Mouse (Mus musculus): ENCODE results near the gene Trpv1. TPM values are rescaled to one million over a fixed set of nuclear protein-coding genes. Genes with fewer than 3 reads are reported as not detected.

Gene Trpv1
- polyA plus RNA-seq, 1 experiment from 2014 or later = not detected

GRCm38 (mm10) chr11:73207621-73208020 lies 26.5 kb upstream of the Trpv1 start:
- Histone ChIP-seq H3K36me3 (no peaks in the 10 kb centered on the region), H3K4me1 (no peaks in the 10 kb centered on the region), H3K9me3 (no peaks in the 10 kb centered on the region), H3K27me3 (ENCODE audit: insufficient read depth, poor library complexity, severe bottlenecking) (no peaks in the 10 kb centered on the region), H3K27ac (no peak overlapping the region), H3K4me3 (no peak overlapping the region)
- no peak for DNase-seq (ENCODE audit: low spot score)
- 79% methylated on average over 2 of the region's 2 CpGs for WGBS

GRCm38 (mm10) chr11:73213956-73214355 lies 20.1 kb upstream of the Trpv1 start:
- 72% methylated on average over 3 of the region's 3 CpGs for WGBS

GRCm38 (mm10) chr11:73219671-73220070 lies 14.4 kb upstream of the Trpv1 start:
- 48% methylated on average over 2 of the region's 2 CpGs for WGBS
- Histone ChIP-seq H3K36me3 (no peaks in the 10 kb centered on the region), H3K9me3 (no peaks in the 10 kb centered on the region), H3K4me1 (no peaks in the 10 kb centered on the region), H3K27ac (no peak overlapping the region), H3K4me3 (no peak overlapping the region), H3K27me3 (ENCODE audit: insufficient read depth, poor library complexity, severe bottlenecking) (peaks cover 7% of the 10 kb centered on the region; the same call in 1 of the 2 replicates)
- no peak for DNase-seq (ENCODE audit: low spot score)

More at GRCm38 (mm10) chr11:73213956-73214355, 20.1 kb upstream of the Trpv1 start:
- Histone ChIP-seq H3K9me3 (no peaks in the 10 kb centered on the region), H3K4me1 (no peaks in the 10 kb centered on the region), H3K4me3 (no peak overlapping the region), H3K27me3 (ENCODE audit: insufficient read depth, poor library complexity, severe bottlenecking) (peaks cover 8% of the 10 kb centered on the region; the same call in 1 of the 2 replicates), H3K36me3 (no peaks in the 10 kb centered on the region), H3K27ac (no peak overlapping the region)
- DNase-seq (ENCODE audit: low spot score) = no peak

- Histone ChIP-seq H3K4me3 (no peak overlapping the region), H3K36me3 (no peaks in the 10 kb centered on the region), H3K4me1 (no peaks in the 10 kb centered on the region), H3K27ac (no peak overlapping the region), H3K9me3 (no peaks in the 10 kb centered on the region), H3K27me3 (ENCODE audit: insufficient read depth, poor library complexity, severe bottlenecking) (no peaks in the 10 kb centered on the region)
- no peak for DNase-seq (ENCODE audit: low spot score)
- WGBS = 86% methylated on average over 1 of the region's 1 CpGs
Observed at GRCm38 (mm10) chr11:73220651-73221050, 13.4 kb upstream of the Trpv1 start.

- no peak overlapping the region for H3K27ac ChIP-seq
- no peaks in the 10 kb centered on the region for H3K9me3 ChIP-seq
- 33% methylated on average over 5 of the region's 5 CpGs for WGBS
- H3K27me3 ChIP-seq (ENCODE audit: insufficient read depth, poor library complexity, severe bottlenecking) = no peaks in the 10 kb centered on the region
- H3K4me3 ChIP-seq = no peak overlapping the region
- no peaks in the 10 kb centered on the region for H3K4me1 ChIP-seq
- DNase-seq (ENCODE audit: low spot score) = no peak
- no peaks in the 10 kb centered on the region for H3K36me3 ChIP-seq
Observed at GRCm38 (mm10) chr11:73222846-73223245, 11.2 kb upstream of the Trpv1 start.

- 60% methylated on average over 2 of the region's 2 CpGs for WGBS
- no peak for DNase-seq (ENCODE audit: low spot score)
- H3K36me3 ChIP-seq = no peaks in the 10 kb centered on the region
- no peak overlapping the region for H3K4me3 ChIP-seq
- no peak overlapping the region for H3K27ac ChIP-seq
- H3K27me3 ChIP-seq (ENCODE audit: insufficient read depth, poor library complexity, severe bottlenecking) = no peaks in the 10 kb centered on the region
- H3K4me1 ChIP-seq = no peaks in the 10 kb centered on the region
- H3K9me3 ChIP-seq = no peaks in the 10 kb centered on the region
Observed at GRCm38 (mm10) chr11:73223966-73224365, 10.1 kb upstream of the Trpv1 start.

GRCm38 (mm10) chr11:73225856-73226255 lies 8.2 kb upstream of the Trpv1 start:
- no peaks in the 10 kb centered on the region for H3K36me3 ChIP-seq
- H3K27me3 ChIP-seq (ENCODE audit: insufficient read depth, poor library complexity, severe bottlenecking) = no peaks in the 10 kb centered on the region
- no peaks in the 10 kb centered on the region for H3K4me1 ChIP-seq
- WGBS = 90% methylated on average over 6 of the region's 6 CpGs
- no peaks in the 10 kb centered on the region for H3K9me3 ChIP-seq
- DNase-seq (ENCODE audit: low spot score) = no peak
- no peak overlapping the region for H3K4me3 ChIP-seq
- no peak overlapping the region for H3K27ac ChIP-seq

GRCm38 (mm10) chr11:73228881-73229280 lies 5.2 kb upstream of the Trpv1 start:
- Histone ChIP-seq H3K27me3 (ENCODE audit: insufficient read depth, poor library complexity, severe bottlenecking) (no peaks in the 10 kb centered on the region), H3K27ac (no peak overlapping the region), H3K4me1 (no peaks in the 10 kb centered on the region), H3K9me3 (no peaks in the 10 kb centered on the region), H3K4me3 (no peak overlapping the region), H3K36me3 (no peaks in the 10 kb centered on the region)
- WGBS = 73% methylated on average over 5 of the region's 5 CpGs
- DNase-seq (ENCODE audit: low spot score) = no peak

- whole genome bisulfite sequencing = 79% methylated on average over 5 of the region's 5 CpGs
- Histone ChIP-seq H3K27me3 (ENCODE audit: insufficient read depth, poor library complexity, severe bottlenecking) (no peaks in the 10 kb centered on the region), H3K4me3 (no peak overlapping the region), H3K9me3 (no peaks in the 10 kb centered on the region), H3K36me3 (no peaks in the 10 kb centered on the region), H3K27ac (no peak overlapping the region), H3K4me1 (no peaks in the 10 kb centered on the region)
- DNase-seq (ENCODE audit: low spot score) = no peak
Observed at GRCm38 (mm10) chr11:73230081-73230480, 4.0 kb upstream of the Trpv1 start.

- no peaks in the 10 kb centered on the region for H3K27me3 ChIP-seq (ENCODE audit: insufficient read depth, poor library complexity, severe bottlenecking)
- no peaks in the 10 kb centered on the region for H3K9me3 ChIP-seq
- H3K36me3 ChIP-seq = no peaks in the 10 kb centered on the region
- H3K4me1 ChIP-seq = no peaks in the 10 kb centered on the region
- no peak for DNase-seq (ENCODE audit: low spot score)
- WGBS = 59% methylated on average over 2 of the region's 2 CpGs
- H3K4me3 ChIP-seq = no peak overlapping the region
- H3K27ac ChIP-seq = no peak overlapping the region
Observed at GRCm38 (mm10) chr11:73232513-73232912, 1.6 kb upstream of the Trpv1 start.

GRCm38 (mm10) chr11:73235990-73236701 lies 2.1 kb downstream of the Trpv1 start:
- Histone ChIP-seq H3K9me3 (no peaks in the 10 kb centered on the region), H3K36me3 (no peaks in the 10 kb centered on the region), H3K4me1 (no peaks in the 10 kb centered on the region), H3K27me3 (ENCODE audit: insufficient read depth, poor library complexity, severe bottlenecking) (peaks cover 8% of the 10 kb centered on the region; the same call in 1 of the 2 replicates), H3K4me3 (no peak overlapping the region), H3K27ac (no peak overlapping the region)
- WGBS = 42% methylated on average over 5 of the region's 5 CpGs
- no peak for DNase-seq (ENCODE audit: low spot score)

GRCm38 (mm10) chr11:73236731-73237130 lies 2.6 kb downstream of the Trpv1 start:
- Histone ChIP-seq H3K27me3 (ENCODE audit: insufficient read depth, poor library complexity, severe bottlenecking) (peaks cover 8% of the 10 kb centered on the region; the same call in 1 of the 2 replicates), H3K9me3 (no peaks in the 10 kb centered on the region), H3K27ac (no peak overlapping the region), H3K4me3 (no peak overlapping the region), H3K36me3 (no peaks in the 10 kb centered on the region), H3K4me1 (no peaks in the 10 kb centered on the region)
- no peak for DNase-seq (ENCODE audit: low spot score)
- 69% methylated on average over 3 of the region's 3 CpGs for WGBS

GRCm38 (mm10) chr11:73242199-73242598 lies 8.1 kb downstream of the Trpv1 start:
- WGBS = 88% methylated on average over 6 of the region's 6 CpGs
- no peaks in the 10 kb centered on the region for H3K36me3 ChIP-seq
- no peaks in the 10 kb centered on the region for H3K9me3 ChIP-seq
- DNase-seq (ENCODE audit: low spot score) = no peak
- no peak overlapping the region for H3K4me3 ChIP-seq
- H3K27ac ChIP-seq = no peak overlapping the region
- H3K4me1 ChIP-seq = no peaks in the 10 kb centered on the region
- H3K27me3 ChIP-seq (ENCODE audit: insufficient read depth, poor library complexity, severe bottlenecking) = peaks cover 8% of the 10 kb centered on the region; the same call in 1 of the 2 replicates

- Histone ChIP-seq H3K4me3 (no peak overlapping the region), H3K27ac (no peak overlapping the region), H3K27me3 (ENCODE audit: insufficient read depth, poor library complexity, severe bottlenecking) (peaks cover 8% of the 10 kb centered on the region; the same call in 1 of the 2 replicates), H3K36me3 (no peaks in the 10 kb centered on the region), H3K9me3 (no peaks in the 10 kb centered on the region), H3K4me1 (no peaks in the 10 kb centered on the region)
- 83% methylated on average over 4 of the region's 4 CpGs for WGBS
- no peak for DNase-seq (ENCODE audit: low spot score)
Observed at GRCm38 (mm10) chr11:73242777-73243176, 8.7 kb downstream of the Trpv1 start.

Data from heart, embryonic 10.5 days (tissue).